20 mouse cellular contexts compared by ENCODE assay signal in the genomic region with DNA sequence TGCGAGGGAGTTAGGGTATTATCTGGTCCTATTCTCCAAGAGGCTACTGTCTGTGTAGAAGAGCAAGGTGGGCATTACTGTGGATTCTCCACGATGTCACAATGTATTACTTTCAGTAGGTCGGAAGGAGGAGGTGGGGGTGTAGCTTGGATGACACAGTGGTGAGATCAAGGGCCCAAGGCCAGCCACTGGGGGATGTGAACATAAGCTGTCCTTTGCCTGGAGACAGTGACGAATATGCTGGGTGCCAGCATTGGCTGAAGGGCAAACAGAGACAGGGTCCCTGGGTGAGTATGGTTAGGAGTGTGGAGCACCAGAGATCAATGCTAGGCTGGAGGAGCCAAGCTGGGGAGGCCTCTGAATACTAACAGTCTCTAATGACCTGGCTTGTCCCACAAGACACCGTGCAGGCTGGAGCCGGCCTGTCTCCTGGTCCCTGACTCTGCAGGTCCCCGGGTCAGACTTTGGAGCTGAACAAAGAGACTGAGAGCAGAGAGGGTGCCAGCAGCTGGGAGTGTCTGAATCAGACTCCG. TPM values are rescaled to one million over a fixed set of nuclear protein-coding genes. Genes with fewer than 3 reads are reported as not detected.
"Had no signal": no experiment of that assay in that cellular context is flagged by ENCODE, and none has a peak within 500 bp of the region (broad histone marks: within the 10 kb centered on the region; RNA-seq: fewer than 3 reads in every experiment).

No protein-coding gene starts in this region.

- H3K9me3 ChIP-seq: limb, embryonic 13.5 days; neural tube, embryonic 13.5 days had no signal

- H3K36me3 ChIP-seq: limb, embryonic 13.5 days; neural tube, embryonic 13.5 days had no signal

- H3K4me3 ChIP-seq: layer of hippocampus, adult 2 months; limb, embryonic 13.5 days; neural tube, embryonic 13.5 days had no signal

- H3K9ac ChIP-seq: limb, embryonic 13.5 days; liver, embryonic 14.5 days; neural tube, embryonic 13.5 days had no signal

- DNase-seq: kidney, adult 18-20 months; kidney, postnatal 10 days; kidney, postnatal 4 days; left cerebral cortex, postnatal 4 days; lung, adult 2 months; lung, postnatal 36 days; right cerebral cortex, adult 18-20 months; thymus, adult 2 months; thymus, postnatal 25 days had no signal

- H3K27ac ChIP-seq: layer of hippocampus, adult 2 months; limb, embryonic 13.5 days; liver, embryonic 14.5 days; neural tube, embryonic 13.5 days; stomach, postnatal 0 days had no signal

- ATAC-seq: lung, postnatal 0 days had no signal

- H3K4me2 ChIP-seq: limb, embryonic 13.5 days; neural tube, embryonic 13.5 days had no signal

RNA-seq across cellular contexts. Expression of gene 1700025C18Rik, which starts 0.9 kb away (rescaled TPM):
- total RNA-seq: layer of hippocampus, adult 2 months; layer of hippocampus, postnatal 10 days; left cerebral cortex, postnatal 4 days; liver, adult 2 months; megakaryocyte progenitor cell, adult 5-6 weeks had no signal
- polyA plus RNA-seq: kidney, embryonic 14.5 days; limb, embryonic 13.5 days; liver, adult 2 months; liver, embryonic 14.5 days; lung, adult 2 months; lung, postnatal 0 days; neural tube, embryonic 13.5 days; stomach, postnatal 0 days; thymus, adult 2 months; urinary bladder, adult 2 months had no signal
